Mouse (Mus musculus) MEL (cell line): ENCODE results near the gene Kdm7a. TPM values are rescaled to one million over a fixed set of nuclear protein-coding genes. Genes with fewer than 3 reads are reported as not detected.

Experiments
- DNase-seq: peaks from one replicate; pipeline ENCODE4 v3.0.0; 2011; ENCODE audit warnings: low read depth, low spot score
- H3K27ac ChIP-seq: 2 replicates; pipeline ENCODE4 v1.5.1; 2012; ENCODE audit warnings: low read depth, mild to moderate bottlenecking, control low read depth, low read length, moderate library complexity; ENCODE audit not compliant: control insufficient read depth
- H3K27me3 ChIP-seq, 2 experiments: fragments of 150-350 bp in 1 of 2; sonication (generic) in 1 of 2; 2 replicates each; pipeline ENCODE4 v1.6.1; 2012; ENCODE audit warnings: low read length in 2 of 2, mild to moderate bottlenecking in 2 of 2, improper control_type of control experiment in 1 of 2, moderate library complexity in 1 of 2; ENCODE audit not compliant: insufficient read depth in 2 of 2, control insufficient read depth in 1 of 2
- H3K36me3 ChIP-seq, 2 experiments: 2 replicates each; pipeline ENCODE4 v1.6.1; 2012 to 2014; ENCODE audit warnings: low read length in 2 of 2, improper control_type of control experiment in 1 of 2, inconsistent platforms in 1 of 2, mild to moderate bottlenecking in 1 of 2; ENCODE audit not compliant: insufficient read depth in 2 of 2, control insufficient read depth in 1 of 2
- H3K4me1 ChIP-seq, 2 experiments: fragments of 150-350 bp in 1 of 2; sonication (generic) in 1 of 2; 2 replicates each; pipeline ENCODE4 v1.6.1; 2012; ENCODE audit warnings: low read length in 2 of 2, improper control_type of control experiment in 1 of 2, mild to moderate bottlenecking in 1 of 2; ENCODE audit not compliant: insufficient read depth in 2 of 2, control insufficient read depth in 1 of 2
- H3K4me3 ChIP-seq, 2 experiments: fragments of 150-350 bp in 1 of 2; sonication (generic) in 1 of 2; 2 replicates each; pipeline ENCODE4 v1.5.1; 2012; ENCODE audit warnings: low read depth in 2 of 2, low read length in 2 of 2, mild to moderate bottlenecking in 2 of 2, moderate library complexity in 2 of 2, control low read depth in 1 of 2, improper control_type of control experiment in 1 of 2; ENCODE audit not compliant: control insufficient read depth in 1 of 2, insufficient read depth in 1 of 2
- H3K79me2 ChIP-seq: 2 replicates; pipeline ENCODE4 v1.6.1; 2012; ENCODE audit warnings: mild to moderate bottlenecking, low read length, moderate library complexity; ENCODE audit not compliant: control insufficient read depth, poor library complexity, insufficient read depth
- H3K9ac ChIP-seq: 2 replicates; pipeline ENCODE4 v1.6.1; 2012; ENCODE audit warnings: low read depth, mild to moderate bottlenecking, control low read depth, low read length, moderate library complexity; ENCODE audit not compliant: control insufficient read depth, poor library complexity, severe bottlenecking
- H3K9me3 ChIP-seq: fragments of 150-350 bp; sonication (generic); replicated peaks from 2 replicates; pipeline ENCODE4 v1.6.1; 2012; ENCODE audit warnings: mild to moderate bottlenecking, low read length, improper control_type of control experiment, moderate library complexity; ENCODE audit not compliant: insufficient read depth
- CTCF ChIP-seq, 3 experiments: IDR thresholded peaks in 2 of 3; conservative IDR thresholded peaks in 1 of 3; 2 replicates each; pipeline ENCODE4 v1.5.1; 2011 to 2012; ENCODE audit warnings: low read length in 3 of 3, low read depth in 2 of 3, mild to moderate bottlenecking in 2 of 3, improper control_type of control experiment in 1 of 3, inconsistent platforms in 1 of 3, mixed read lengths in 1 of 3, moderate library complexity in 1 of 3; ENCODE audit not compliant: control insufficient read depth in 1 of 3, insufficient read depth in 1 of 3, poor library complexity in 1 of 3, severe bottlenecking in 1 of 3
- E2F4 ChIP-seq: IDR thresholded peaks from 2 replicates; pipeline ENCODE4 v1.6.1; 2011; ENCODE audit warnings: low read depth, low read length, improper control_type of control experiment, borderline replicate concordance
- EP300 ChIP-seq, 2 experiments: IDR thresholded peaks; 2 replicates each; pipeline ENCODE4 v1.6.1; 2011; ENCODE audit warnings: improper control_type of control experiment in 2 of 2, low read length in 2 of 2, low read depth in 1 of 2, mild to moderate bottlenecking in 1 of 2
- ETS1 ChIP-seq: IDR thresholded peaks from 2 replicates; pipeline ENCODE4 v1.6.1; 2012; ENCODE audit warnings: low read depth, mild to moderate bottlenecking, inconsistent platforms, low read length, improper control_type of control experiment, moderate library complexity
- HCFC1 ChIP-seq: IDR thresholded peaks from 2 replicates; pipeline ENCODE4 v1.6.1; 2012; ENCODE audit warnings: low read depth, mild to moderate bottlenecking, inconsistent platforms, low read length, improper control_type of control experiment, moderate library complexity
- MAZ ChIP-seq: IDR thresholded peaks from 2 replicates; pipeline ENCODE4 v1.6.1; 2012; ENCODE audit warnings: low read depth, mild to moderate bottlenecking, inconsistent platforms, low read length, improper control_type of control experiment
- MXI1 ChIP-seq: IDR thresholded peaks from 2 replicates; pipeline ENCODE4 v1.6.1; 2011; ENCODE audit warnings: mild to moderate bottlenecking, low read depth, low read length, improper control_type of control experiment
- POLR2A ChIP-seq, 2 experiments: IDR thresholded peaks; 2 replicates each; pipeline ENCODE4 v1.6.1; 2011 to 2012; ENCODE audit warnings: low read length in 2 of 2, mild to moderate bottlenecking in 2 of 2, control low read depth in 1 of 2, improper control_type of control experiment in 1 of 2, low read depth in 1 of 2, moderate library complexity in 1 of 2; ENCODE audit not compliant: control insufficient read depth in 1 of 2, insufficient read depth in 1 of 2, poor library complexity in 1 of 2
- POLR2AphosphoS5 ChIP-seq: IDR thresholded peaks from 2 replicates; pipeline ENCODE4 v1.6.1; 2012; ENCODE audit warnings: low read depth, borderline replicate concordance, mild to moderate bottlenecking, inconsistent platforms, low read length, moderate library complexity, mixed read lengths
- RAD21 ChIP-seq: IDR thresholded peaks from 2 replicates; pipeline ENCODE4 v1.6.1; 2011; ENCODE audit warnings: mild to moderate bottlenecking, low read depth, low read length, improper control_type of control experiment
- SIN3A ChIP-seq: IDR thresholded peaks from 2 replicates; pipeline ENCODE4 v1.6.1; 2012; ENCODE audit warnings: low read length, improper control_type of control experiment, inconsistent platforms
- TBP ChIP-seq: IDR thresholded peaks from 2 replicates; pipeline ENCODE4 v1.8.0; 2011; ENCODE audit warnings: low read depth, low read length, improper control_type of control experiment
- TCF12 ChIP-seq: IDR thresholded peaks from 2 replicates; pipeline ENCODE4 v1.6.1; 2014; ENCODE audit warnings: low read depth, mild to moderate bottlenecking, inconsistent platforms, low read length, improper control_type of control experiment, moderate library complexity
- UBTF ChIP-seq: IDR thresholded peaks from 2 replicates; pipeline ENCODE4 v1.6.1; 2012; ENCODE audit warnings: low read depth, mild to moderate bottlenecking, inconsistent platforms, low read length, improper control_type of control experiment, moderate library complexity, borderline replicate concordance; ENCODE audit not compliant: insufficient read depth
- USF1 ChIP-seq: IDR thresholded peaks from 2 replicates; pipeline ENCODE4 v1.6.1; 2014; ENCODE audit warnings: low read depth, mild to moderate bottlenecking, inconsistent platforms, low read length, improper control_type of control experiment, moderate library complexity
- ZKSCAN1 ChIP-seq: IDR thresholded peaks from 2 replicates; pipeline ENCODE4 v1.6.1; 2012; ENCODE audit warnings: low read depth, mild to moderate bottlenecking, inconsistent platforms, low read length, improper control_type of control experiment, moderate library complexity
- polyA plus RNA-seq, 2 experiments: library from polyadenylated mRNA; stranded (reverse) in 1 of 2; unstranded in 1 of 2; fragments of >175 nt in 1 of 2; fragments of >200 nt in 1 of 2; gene quantifications; 2 replicates each; pipeline versions ENCODE4 v1.2.1 to v1.2.4; 2012; ENCODE audit warnings: low replicate concordance in 2 of 2, low read depth in 1 of 2; ENCODE audit not compliant: insufficient read length in 2 of 2, insufficient read depth in 1 of 2, missing spikeins in 1 of 2
- total RNA-seq: library from RNA; depleted of rRNA; stranded (reverse); fragments of 300-350 nt; gene quantifications from 2 replicates; pipeline ENCODE4 v1.2.3, GENCODE M21; 2012

The Kdm7a gene
- total and polyA plus RNA-seq, 3 experiments, result 1.7 to 2.5 TPM; not detected in 1

DNA sequence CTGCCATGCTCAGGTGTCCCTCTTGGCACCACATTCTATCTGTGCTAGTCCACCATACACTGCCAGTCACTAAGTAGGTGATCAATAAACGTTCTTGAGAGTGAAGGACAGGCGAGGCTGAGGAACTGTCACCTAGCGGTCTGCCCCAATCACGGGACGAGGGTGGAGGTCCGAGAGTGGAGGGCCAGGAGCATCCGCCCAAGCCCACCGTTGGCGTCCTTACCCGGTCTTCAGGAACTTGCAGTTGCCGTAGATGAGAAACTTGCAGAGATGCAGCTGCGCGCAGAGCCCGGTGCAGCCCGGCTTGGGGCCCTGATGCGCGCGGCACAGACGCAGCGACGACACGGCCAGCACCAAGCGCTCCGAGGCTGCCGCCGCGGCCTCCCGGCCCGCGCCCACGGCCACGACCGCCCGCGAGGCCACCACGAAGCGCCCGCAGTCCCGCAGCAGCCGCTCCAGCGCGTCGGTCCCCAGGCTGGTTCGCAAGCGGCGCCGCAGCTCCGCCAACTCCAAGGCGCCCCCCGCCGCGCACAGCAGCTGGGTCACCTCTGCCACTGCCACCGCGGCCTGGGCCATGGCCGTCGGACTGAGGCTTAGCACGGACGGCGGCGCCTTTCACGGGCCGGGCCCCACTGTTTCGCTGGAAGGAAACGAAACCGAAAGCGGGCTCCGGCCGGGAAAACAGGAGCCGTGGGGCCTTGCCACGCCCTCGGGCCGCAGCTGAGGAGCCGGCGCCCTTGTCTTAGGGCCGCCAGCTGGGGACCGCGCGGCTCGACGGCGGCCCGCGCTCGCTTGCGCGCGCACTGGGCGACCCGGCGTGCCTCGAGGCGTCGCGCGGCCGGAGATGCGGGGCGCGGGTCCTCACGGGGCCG is 88.8 kb downstream of the Kdm7a start, which contains the start of gene Parp12:
TSS of gene Parp12 (minus strand) at position 766 of the 872 bp plus-strand sequence.
- Histone ChIP-seq H3K9ac (peak within 1 kb of the TSS; percentile 91), H3K79me2 (no peaks in the 10 kb centered on the region; the same call in 1 of the 2 replicates), H3K9me3 (no peaks in the 10 kb centered on the region), H3K4me1 (peaks cover 0 to 4% of the 10 kb centered on the region in 2 experiments; a peak in 1 of 4 replicates)
- no peak for TF ChIP-seq ZKSCAN1
- no peak for TF ChIP-seq EP300 (IDR thresholded peaks at IDR 0.05; ENCODE audit: low read depth in 1 of 2, low read length in 2 of 2)
- 0 out of 2 replicates have a peak, but pooled peaks have one; percentile 28 for TF ChIP-seq MAZ
- no peak for TF ChIP-seq HCFC1
- no peak for TF ChIP-seq POLR2AphosphoS5
- TF ChIP-seq MXI1, result peak; percentile 24; the same call in 1 of the 2 replicates
- 0 out of 2 replicates have a peak, but pooled peaks have one; percentile 20 for TF ChIP-seq SIN3A
- TF ChIP-seq POLR2A (IDR thresholded peaks at IDR 0.05; ENCODE audit: control insufficient read depth in 1 of 2, insufficient read depth in 1 of 2, low read depth in 1 of 2, low read length in 2 of 2, poor library complexity in 1 of 2), result peak in 1 of 2 experiments; percentile 36; a peak in 2 of 4 replicates
- peak; percentile 84 for TF ChIP-seq ETS1
- TF ChIP-seq, all 39 proteins: peak for 5
- DNase-seq, result peak; percentile 69
- Histone ChIP-seq H3K27ac (no peak within 1 kb of the TSS), H3K36me3 (no peaks in the 10 kb centered on the region), H3K27me3 (0 out of 4 replicates have a peak, but pooled peaks cover 0 to 1% of the 10 kb centered on the region in 2 experiments), H3K4me3 (peak within 1 kb of the TSS; percentile 87 to 98)

DNA sequence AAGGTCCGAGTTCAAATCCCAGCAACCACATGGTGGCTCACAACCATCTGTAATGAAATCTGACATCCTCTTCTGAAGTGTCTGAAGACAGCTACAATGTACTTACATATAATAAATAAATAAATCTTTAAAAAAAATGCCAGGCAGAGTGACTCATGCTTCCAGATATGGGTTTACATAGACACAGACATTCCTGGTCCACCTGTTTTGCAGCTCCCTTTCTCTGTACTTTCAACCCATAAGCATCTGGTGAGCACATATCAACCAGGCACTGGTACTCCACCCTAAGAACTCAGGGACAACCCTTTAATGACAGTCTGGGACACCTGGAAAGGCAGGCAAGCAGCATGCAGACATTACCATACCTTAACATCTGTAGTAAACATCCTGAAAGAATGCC is 91.2 kb downstream of the Kdm7a start:
- Histone ChIP-seq H3K4me3 (no peak overlapping the region), H3K9me3 (no peaks in the 10 kb centered on the region), H3K36me3 (no peaks in the 10 kb centered on the region), H3K4me1 (peaks cover 0 to 4% of the 10 kb centered on the region in 2 experiments; a peak in 1 of 4 replicates), H3K27ac (no peak overlapping the region), H3K27me3 (0 out of 4 replicates have a peak, but pooled peaks cover 0 to 1% of the 10 kb centered on the region in 2 experiments), H3K9ac (no peak overlapping the region), H3K79me2 (no peaks in the 10 kb centered on the region; the same call in 1 of the 2 replicates)
- no peak for DNase-seq
- TF ChIP-seq TBP (no peak), MAZ (no peak), SIN3A (no peak), TCF12 (no peak), USF1 (no peak), UBTF (no peak), RAD21 (no peak), POLR2AphosphoS5 (no peak), CTCF (IDR thresholded peaks at IDR 0.05 in 2 of 3, conservative IDR thresholded peaks at IDR 0.05 in 1 of 3; ENCODE audit: control insufficient read depth in 1 of 3, insufficient read depth in 1 of 3, low read depth in 2 of 3, low read length in 3 of 3, poor library complexity in 1 of 3, severe bottlenecking in 1 of 3) (no peak), MXI1 (no peak), E2F4 (no peak)
